Mouse (Mus musculus): ENCODE measurements around the gene Cdk5rap1. TPM values are rescaled to one million over a fixed set of nuclear protein-coding genes. Genes with fewer than 3 reads are reported as not detected.

The Cdk5rap1 gene
- 10 to 100 TPM in 1 of 2 experiments, 1 to 10 TPM in 1; 9.7 to 14.4 TPM for total RNA-seq (2021)
- 5.9 and 7.1 TPM in 2 replicates for polyA plus RNA-seq (2012; rRNA removed)
- long read RNA-seq, partial matches to known transcripts: 1 of 4 reads
- long read RNA-seq, other reads (novel, unspliced or antisense): 0 of 4 reads

GRCm38 (mm10) chr2:154372842-154373500 lies at the start of gene Cdk5rap1:
TSS of gene Cdk5rap1 (minus strand) at chr2:154373010.
- DNase-seq: no peak

GRCm38 (mm10) chr2:154422181-154422580 lies 49.4 kb upstream of the Cdk5rap1 start:
- DNase-seq: peak; percentile 37

DNA sequence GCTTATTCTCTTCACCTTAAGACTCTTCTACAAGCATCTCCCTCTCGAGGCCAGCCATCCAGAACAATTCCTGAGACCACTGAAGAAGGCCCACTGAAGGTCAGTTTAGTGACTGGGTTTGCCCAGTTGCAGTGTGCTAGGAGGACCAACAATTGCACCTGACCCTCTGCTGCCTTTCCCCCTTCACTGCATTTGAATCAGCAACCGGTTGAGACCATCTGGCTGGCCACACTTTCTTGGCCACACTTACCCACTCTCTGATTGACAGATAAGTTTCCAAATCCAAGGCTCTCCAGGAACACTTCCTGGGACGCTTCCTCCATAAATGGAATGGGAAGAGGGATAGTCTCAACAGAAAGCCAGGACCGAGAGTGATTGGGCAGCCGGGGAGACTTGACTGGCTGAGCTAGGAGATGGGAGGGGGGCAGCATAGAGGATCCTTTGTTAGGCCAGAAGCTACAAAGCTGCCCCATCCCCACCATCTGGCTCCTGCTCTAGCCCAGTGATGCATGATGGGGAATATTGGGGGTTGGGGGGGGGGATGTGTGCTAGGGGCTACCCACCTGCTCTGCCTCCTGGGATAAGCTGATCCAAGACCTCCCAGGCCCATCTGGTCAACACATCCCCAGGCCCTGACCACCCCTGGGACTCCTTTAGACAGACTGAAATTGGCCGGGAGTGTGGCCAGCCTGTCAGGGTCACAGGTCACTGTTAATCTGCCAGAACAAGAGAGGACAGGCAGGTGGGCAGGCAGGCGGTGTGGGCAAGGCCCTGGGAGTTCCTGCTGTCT lies 48.3 kb upstream of the Cdk5rap1 start:
- DNase-seq: no peak

GRCm38 (mm10) chr2:154419631-154420515 lies 47.1 kb upstream of the Cdk5rap1 start:
- no peak for DNase-seq

DNA sequence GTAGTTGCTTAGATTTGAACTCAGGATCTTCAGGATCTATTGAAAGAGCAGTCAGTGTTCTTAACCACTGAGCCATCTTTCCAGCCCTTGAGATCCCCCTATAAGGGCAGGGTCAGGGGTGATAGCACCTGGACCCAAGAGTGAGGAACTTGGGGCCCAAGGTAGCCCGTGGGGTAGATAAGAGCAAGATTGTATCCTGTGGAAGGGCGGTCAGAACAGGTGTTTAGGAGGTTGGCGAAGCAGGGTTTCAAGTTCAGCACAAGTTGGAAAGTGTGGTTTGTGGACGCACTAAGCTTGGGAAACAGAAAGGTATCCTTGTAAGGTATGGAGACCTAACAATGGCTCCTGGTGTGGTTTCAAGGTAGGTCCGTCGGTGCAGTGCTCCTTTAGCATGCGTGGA lies 45.2 kb upstream of the Cdk5rap1 start:
- DNase-seq: no peak

DNA sequence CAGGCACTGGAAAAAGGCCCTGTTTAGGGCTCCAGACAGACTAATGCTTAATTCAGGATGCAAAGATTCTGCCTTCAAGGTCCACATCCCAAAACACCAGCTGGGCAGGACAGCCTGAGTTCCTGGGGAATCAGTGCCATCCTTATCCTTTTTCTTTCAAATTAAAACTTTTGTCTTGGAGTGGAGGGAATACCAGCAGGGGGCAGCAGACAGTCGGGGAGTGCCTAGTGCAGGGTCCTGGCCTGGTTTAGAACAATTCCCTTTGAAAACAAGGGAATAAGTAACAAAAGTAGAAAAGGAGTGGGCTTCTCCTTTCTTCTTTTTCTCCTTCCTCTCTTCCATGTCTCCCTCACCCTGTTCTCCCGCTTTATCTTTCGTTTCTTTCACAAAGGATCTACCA lies 44.3 kb upstream of the Cdk5rap1 start:
- peak; percentile 75 for DNase-seq

- no peak for DNase-seq
Measured at GRCm38 (mm10) chr2:154412018-154412666, 39.3 kb upstream of the Cdk5rap1 start.

GRCm38 (mm10) chr2:154410355-154410754 lies 37.5 kb upstream of the Cdk5rap1 start:
- DNase-seq: peak; percentile 67

GRCm38 (mm10) chr2:154407643-154408445 lies 35.0 kb upstream of the Cdk5rap1 start, which contains the start of gene Snta1:
TSS of gene Snta1 (minus strand) at chr2:154408099.
- DNase-seq: peak; percentile 95

DNA sequence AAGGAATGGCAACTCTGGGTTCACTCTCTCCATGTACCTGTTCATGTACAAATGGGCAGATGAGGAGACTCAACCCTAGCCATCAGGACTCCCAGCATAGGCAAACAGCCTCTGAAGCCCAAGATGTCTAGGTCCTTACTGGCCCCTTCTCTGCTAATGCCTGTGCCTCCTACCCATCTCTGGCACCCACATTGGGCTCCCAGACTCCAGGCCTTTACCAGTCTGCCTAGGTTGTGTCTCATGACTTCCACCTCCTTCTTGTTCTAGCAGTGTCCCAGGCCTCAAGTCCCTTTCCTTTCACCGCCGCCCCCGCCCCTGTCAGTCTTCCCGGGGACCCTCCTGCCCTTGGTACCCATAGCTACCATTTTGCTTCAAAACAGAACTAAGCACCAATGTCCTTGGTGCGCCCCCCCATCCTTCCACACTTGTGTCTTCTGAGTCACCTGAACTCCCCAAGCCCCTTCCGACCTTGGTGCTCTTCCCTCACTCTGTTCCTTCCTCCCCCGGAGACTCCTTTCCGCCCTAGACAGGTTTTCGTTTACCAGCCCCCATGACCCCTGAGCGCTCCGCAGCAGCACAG lies 34.3 kb upstream of the Cdk5rap1 start:
- DNase-seq: peak; percentile 22

GRCm38 (mm10) chr2:154405447-154405994 lies 32.7 kb upstream of the Cdk5rap1 start:
- DNase-seq: no peak

DNA sequence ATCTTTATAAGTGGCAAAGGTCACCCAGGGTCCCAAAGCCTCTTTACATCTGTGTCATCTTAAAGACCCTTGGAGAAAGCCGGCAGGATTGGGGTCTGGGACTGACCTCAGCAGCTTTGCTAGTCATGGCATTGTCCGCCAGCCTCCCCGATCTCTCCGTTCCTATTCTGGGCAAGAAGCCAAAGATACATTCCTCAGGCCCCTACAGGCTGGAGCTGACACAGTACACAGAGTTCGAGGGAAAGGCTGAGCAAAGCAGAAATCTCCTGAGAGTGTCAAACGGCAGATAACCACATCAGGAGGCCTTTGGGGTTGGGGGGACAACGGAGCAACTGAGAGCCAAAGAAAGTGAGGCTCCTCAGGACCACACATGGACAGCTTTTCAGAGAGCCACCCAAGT lies 30.0 kb upstream of the Cdk5rap1 start:
- peak; percentile 67 for DNase-seq

DNA sequence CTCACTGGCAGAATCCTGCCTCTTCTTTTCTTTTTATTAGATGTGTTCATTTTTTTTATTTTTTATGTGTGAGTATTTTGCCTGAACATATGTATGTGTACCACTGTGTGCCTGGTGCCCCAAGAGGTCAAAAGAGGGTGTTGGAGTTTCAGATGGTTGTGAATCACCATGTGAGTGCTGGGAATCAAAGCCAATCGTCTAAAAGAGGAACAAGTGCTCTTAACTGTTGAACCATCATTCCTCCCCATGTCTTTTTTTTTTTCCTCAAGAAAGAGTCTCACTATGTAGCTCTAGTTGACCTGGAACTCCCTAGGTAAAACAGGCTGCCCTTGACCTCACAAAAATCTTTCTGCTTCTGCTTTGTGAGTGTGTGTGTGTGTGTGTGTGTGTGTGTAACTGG lies 29.2 kb upstream of the Cdk5rap1 start:
- DNase-seq: no peak

GRCm38 (mm10) chr2:154399325-154399724 lies 26.5 kb upstream of the Cdk5rap1 start:
- no peak for DNase-seq

DNA sequence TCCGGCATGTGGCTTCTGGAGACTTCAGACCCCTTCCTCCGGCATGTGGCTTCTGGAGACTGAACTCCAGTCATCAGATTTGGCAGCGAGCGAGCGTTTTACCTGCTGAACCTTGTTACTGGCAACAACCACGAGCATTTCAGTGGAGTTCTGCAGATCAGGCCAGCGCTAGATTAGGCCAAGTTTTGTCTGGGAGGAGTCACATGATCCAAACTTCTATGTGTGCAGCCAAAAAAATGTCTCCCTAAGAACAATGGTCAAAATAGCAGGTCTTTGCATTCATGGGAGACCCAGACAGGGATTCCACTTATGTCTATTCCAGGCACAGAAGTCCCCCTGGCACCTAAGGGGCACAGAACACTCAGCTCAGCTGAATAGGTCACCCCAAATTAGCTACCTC lies 25.5 kb upstream of the Cdk5rap1 start:
- DNase-seq: no peak

GRCm38 (mm10) chr2:154396529-154396928 lies 23.7 kb upstream of the Cdk5rap1 start:
- DNase-seq: no peak

DNA sequence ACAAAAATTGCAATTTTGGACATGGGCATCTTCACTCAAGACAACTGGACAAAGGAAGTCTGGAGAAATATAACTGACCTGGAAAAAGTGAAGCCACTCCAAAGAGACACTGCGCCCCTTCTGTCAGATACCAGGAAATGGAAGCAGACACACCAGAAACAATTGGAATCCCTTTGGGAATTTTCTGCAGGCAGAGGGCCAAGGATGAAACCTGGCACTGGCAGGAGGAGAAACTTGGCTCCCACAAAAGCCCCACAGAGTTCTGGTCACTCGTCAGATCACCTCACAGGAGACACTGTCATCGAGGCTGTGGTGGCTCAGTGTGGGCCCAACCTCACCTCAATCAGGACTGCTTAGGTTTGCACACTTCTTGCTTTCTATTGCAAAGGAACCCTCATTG lies 21.8 kb upstream of the Cdk5rap1 start:
- DNase-seq: no peak

DNA sequence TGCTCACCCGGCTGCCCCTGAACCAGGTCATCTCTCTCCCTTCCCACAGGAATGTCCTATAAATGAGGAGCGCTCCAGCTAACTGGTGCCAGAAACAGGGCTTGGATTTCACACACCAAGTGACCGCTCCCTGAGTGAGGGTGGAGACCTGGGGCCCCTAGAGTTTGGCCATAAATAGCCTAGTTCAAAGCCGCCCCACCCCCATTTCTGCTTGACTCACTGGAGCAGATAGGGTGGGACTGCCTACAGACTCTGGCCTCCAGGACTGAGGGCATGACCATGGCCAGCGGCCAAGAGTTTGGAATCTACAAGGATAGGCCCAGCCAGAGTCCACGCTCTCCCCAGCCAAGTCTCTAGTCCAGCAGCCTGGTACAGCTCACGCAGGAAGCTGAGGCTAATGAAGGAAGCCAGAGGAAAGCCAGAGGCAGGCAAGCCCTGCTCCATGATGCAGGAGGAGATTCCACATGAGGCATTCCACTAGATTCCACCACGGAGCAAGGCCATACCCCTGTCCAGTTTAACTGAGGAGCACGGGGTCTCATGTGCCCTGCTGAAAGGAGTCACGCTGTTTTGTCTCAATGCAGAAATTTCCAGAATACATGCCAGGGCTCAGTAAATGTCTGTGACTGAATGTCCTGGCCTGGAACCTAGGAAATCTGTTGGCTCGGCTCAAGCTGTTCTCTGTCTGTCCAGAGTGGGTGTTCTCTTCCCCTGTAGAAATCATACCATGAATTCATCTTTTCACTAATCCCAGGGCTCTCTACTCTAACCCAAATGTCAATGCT lies 17.6 kb upstream of the Cdk5rap1 start:
- DNase-seq: peak; percentile 96

- no peak for DNase-seq
Measured at GRCm38 (mm10) chr2:154379103-154379502, 6.3 kb upstream of the Cdk5rap1 start.

All from adrenal gland, adult 2 months (tissue).